Mouse (Mus musculus) midbrain, embryonic 15.5 days (tissue): ENCODE results near the gene Olfr1269. TPM values are rescaled to one million over a fixed set of nuclear protein-coding genes. Genes with fewer than 3 reads are reported as not detected.

Experiments used
- ATAC-seq: fragments of 200-750 bp; cut with Nextera tagmentation; replicated peaks from 2 replicates; pipeline ENCODE4 v1.8.0; 2017; ENCODE audit warnings: moderate TSS enrichment
- H3K27ac ChIP-seq: fragments of 300-500 bp; sonication (generic); 2 replicates; pipeline ENCODE4 v1.5.1; 2015; ENCODE audit warnings: mild to moderate bottlenecking, inconsistent platforms
- H3K27me3 ChIP-seq: fragments of 300-500 bp; sonication (generic); replicated peaks from 2 replicates; pipeline ENCODE4 v1.6.1; 2015; ENCODE audit warnings: inconsistent platforms
- H3K36me3 ChIP-seq: fragments of 300-500 bp; sonication (generic); replicated peaks from 2 replicates; pipeline ENCODE4 v1.6.1; 2015; ENCODE audit warnings: inconsistent platforms
- H3K4me1 ChIP-seq: fragments of 300-500 bp; sonication (generic); 2 replicates; pipeline ENCODE4 v1.6.1; 2015; ENCODE audit warnings: inconsistent platforms
- H3K4me2 ChIP-seq: fragments of 300-500 bp; sonication (generic); 2 replicates; pipeline ENCODE4 v1.6.1; 2015; ENCODE audit warnings: inconsistent platforms, mild to moderate bottlenecking, moderate library complexity
- H3K4me3 ChIP-seq: fragments of 300-500 bp; sonication (generic); 2 replicates; pipeline ENCODE4 v1.5.1; 2015; ENCODE audit warnings: mild to moderate bottlenecking, inconsistent platforms
- H3K9ac ChIP-seq: fragments of 300-500 bp; sonication (generic); 2 replicates; pipeline ENCODE4 v1.6.1; 2015; ENCODE audit warnings: mild to moderate bottlenecking, inconsistent platforms
- H3K9me3 ChIP-seq: fragments of 300-500 bp; sonication (generic); 2 replicates; pipeline ENCODE4 v1.6.1; 2016; ENCODE audit warnings: inconsistent platforms
- WGBS: fragments of 180-500 bp; shearing (Covaris S2); methylation state at CpG from one replicate; pipeline ENCODE4 v1.1.7; 2015; ENCODE audit warnings: mixed read lengths; 5-methylcytosine and 5-hydroxymethylcytosine counted together
- polyA plus RNA-seq: library from polyadenylated mRNA; unstranded; fragments of >200 nt; fragmentation: Nextera tagmentation; extraction: Ambion mirVana; gene quantifications from 2 replicates; pipeline ENCODE4 v1.2.1, GENCODE M21; 2015

The Olfr1269 gene
- polyA plus RNA-seq: not detected in 2 replicates

GRCm38 (mm10) chr2:90121312-90121711 lies at the start of gene Olfr1269:
Gene Olfr1269, minus strand, starts transcription at chr2:90121412.
- Histone ChIP-seq H3K4me2 (no peak within 1 kb of the TSS), H3K4me3 (no peak within 1 kb of the TSS), H3K9me3 (no peaks in the 10 kb centered on the region), H3K4me1 (no peaks in the 10 kb centered on the region), H3K36me3 (no peaks in the 10 kb centered on the region), H3K9ac (no peak within 1 kb of the TSS), H3K27me3 (no peaks in the 10 kb centered on the region), H3K27ac (no peak within 1 kb of the TSS)
- WGBS: 100% methylated on average over 1 of the region's 1 CpGs
- ATAC-seq: no peak

- Histone ChIP-seq H3K27me3 (no peaks in the 10 kb centered on the region), H3K9ac (no peak overlapping the region), H3K4me1 (no peaks in the 10 kb centered on the region), H3K4me2 (no peak overlapping the region), H3K36me3 (no peaks in the 10 kb centered on the region), H3K9me3 (no peaks in the 10 kb centered on the region), H3K4me3 (no peak overlapping the region), H3K27ac (no peak overlapping the region)
- ATAC-seq: no peak
- 92% methylated on average over 9 of the region's 9 CpGs for WGBS
Measured at GRCm38 (mm10) chr2:90153916-90154315, 32.7 kb upstream of the Olfr1269 start.

- no peak within 1 kb of the TSS for H3K9ac ChIP-seq
- no peak within 1 kb of the TSS for H3K4me3 ChIP-seq
- no peaks in the 10 kb centered on the region for H3K9me3 ChIP-seq
- H3K36me3 ChIP-seq: no peaks in the 10 kb centered on the region
- H3K4me2 ChIP-seq: no peak within 1 kb of the TSS
- H3K27ac ChIP-seq: no peak within 1 kb of the TSS
- 91% methylated on average over 3 of the region's 3 CpGs for WGBS
- H3K27me3 ChIP-seq: no peaks in the 10 kb centered on the region
- H3K4me1 ChIP-seq: no peaks in the 10 kb centered on the region
- no peak for ATAC-seq
Measured at GRCm38 (mm10) chr2:90152991-90153390, 31.8 kb upstream of the Olfr1269 start, which contains the start of gene Olfr1270. Gene Olfr1270, minus strand, starts transcription at chr2:90153091.

- no peak within 1 kb of the TSS for H3K4me3 ChIP-seq
- no peaks in the 10 kb centered on the region for H3K27me3 ChIP-seq
- H3K4me1 ChIP-seq: no peaks in the 10 kb centered on the region
- H3K4me2 ChIP-seq: no peak within 1 kb of the TSS
- no peak for ATAC-seq
- H3K9me3 ChIP-seq: no peaks in the 10 kb centered on the region
- no peak within 1 kb of the TSS for H3K27ac ChIP-seq
- H3K9ac ChIP-seq: no peak within 1 kb of the TSS
- no peaks in the 10 kb centered on the region for H3K36me3 ChIP-seq
Measured at GRCm38 (mm10) chr2:90142196-90142595, 21.0 kb upstream of the Olfr1269 start, which contains the start of gene Olfr32. Gene Olfr32, minus strand, starts transcription at chr2:90142296.

- Histone ChIP-seq H3K4me1 (no peaks in the 10 kb centered on the region), H3K4me2 (no peak overlapping the region), H3K4me3 (no peak overlapping the region), H3K36me3 (no peaks in the 10 kb centered on the region), H3K27me3 (no peaks in the 10 kb centered on the region), H3K9me3 (no peaks in the 10 kb centered on the region), H3K27ac (no peak overlapping the region), H3K9ac (no peak overlapping the region)
- 77% methylated on average over 2 of the region's 2 CpGs for WGBS
- ATAC-seq: no peak
Measured at GRCm38 (mm10) chr2:90070065-90070464, 51.1 kb downstream of the Olfr1269 start.

Other genes with a start within 250 kb of the Olfr1269 start
- gene Olfr1257, start 243.0 kb downstream of the Olfr1269 start, polyA plus RNA-seq: not detected in 2 replicates
- not detected in 2 replicates for gene Olfr1258, start 194.1 kb downstream of the Olfr1269 start, polyA plus RNA-seq
- not detected in 2 replicates for gene Olfr1259, start 172.7 kb downstream of the Olfr1269 start, polyA plus RNA-seq
- not detected in 2 replicates for gene Olfr1260, start 147.1 kb downstream of the Olfr1269 start, polyA plus RNA-seq
- gene Olfr1261, start 130.2 kb downstream of the Olfr1269 start, polyA plus RNA-seq: not detected in 2 replicates
- gene Olfr1262, start 121.3 kb downstream of the Olfr1269 start, polyA plus RNA-seq: not detected in 2 replicates
- gene Olfr1263, start 109.3 kb downstream of the Olfr1269 start, polyA plus RNA-seq: not detected in 2 replicates
- not detected in 2 replicates for gene Olfr1264, start 95.8 kb downstream of the Olfr1269 start, polyA plus RNA-seq
- gene Olfr1265, start 86.1 kb downstream of the Olfr1269 start, polyA plus RNA-seq: not detected in 2 replicates
- not detected in 2 replicates for gene Olfr140, start 57.8 kb downstream of the Olfr1269 start, polyA plus RNA-seq
- gene Olfr32, start 20.9 kb upstream of the Olfr1269 start, polyA plus RNA-seq: not detected in 2 replicates
- gene Olfr1270, start 31.7 kb upstream of the Olfr1269 start, polyA plus RNA-seq: not detected in 2 replicates
- gene Olfr1506, start 103.1 kb upstream of the Olfr1269 start, polyA plus RNA-seq: not detected in 2 replicates
- gene Olfr142, start 136.2 kb upstream of the Olfr1269 start, polyA plus RNA-seq: not detected in 2 replicates
- gene Olfr1271, start 149.6 kb upstream of the Olfr1269 start, polyA plus RNA-seq: not detected in 2 replicates
- gene Olfr1272, start 171.4 kb upstream of the Olfr1269 start, polyA plus RNA-seq: not detected in 2 replicates
- gene Gm13769, start 200.8 kb upstream of the Olfr1269 start, polyA plus RNA-seq: not detected in 2 replicates